Comparison of ENCODE assay signal across 24 mouse cellular contexts in the genomic region with DNA sequence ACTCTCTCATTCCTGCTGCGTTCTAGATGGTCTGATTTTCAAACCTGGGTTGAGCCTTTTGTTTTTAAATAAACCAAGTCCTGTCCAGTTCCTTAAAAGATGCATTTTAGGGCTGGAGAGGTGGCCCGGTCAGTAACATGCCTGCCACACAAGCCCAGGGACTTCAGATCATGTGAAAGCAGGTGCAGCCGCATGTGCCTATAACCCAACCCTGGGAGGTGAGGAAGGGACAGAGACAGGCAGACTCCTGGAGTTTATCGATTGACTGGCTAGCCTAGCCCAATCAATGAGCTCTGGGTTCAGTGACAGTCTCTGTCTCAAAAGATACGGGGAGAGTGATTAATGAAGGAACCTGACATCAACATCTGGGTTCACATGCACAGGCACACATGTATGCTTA. TPM values are rescaled to one million over a fixed set of nuclear protein-coding genes. Genes with fewer than 3 reads are reported as not detected.
DNase-seq lines count a peak whose midpoint lies in the region; ATAC-seq and TF ChIP-seq lines count a peak whose summit lies in the region.
"Had no signal": no experiment of that assay in that cellular context is flagged by ENCODE, and none has a peak within 500 bp of the region (broad histone marks: within the 10 kb centered on the region; RNA-seq: fewer than 3 reads in every experiment).

No protein-coding gene starts in this region.

- H3K27ac ChIP-seq in gastrocnemius, adult 2 months = no peak overlapping the region
- H3K27ac ChIP-seq in hindbrain, embryonic 11.5 days (ENCODE audit: low read depth, low read length) = peak overlapping the region; percentile 19; the same call in 1 of the 2 replicates
- no peak overlapping the region for H3K27ac ChIP-seq in hindbrain, embryonic 16.5 days (ENCODE audit: low read depth, low read length)
- H3K27ac ChIP-seq in midbrain, embryonic 12.5 days (replicated peaks) = 0 out of 2 replicates have a peak overlapping the region, but pooled peaks have one; percentile 4
- no peak overlapping the region; the same call in 1 of the 2 replicates for H3K27ac ChIP-seq in midbrain, embryonic 13.5 days
- H3K27ac ChIP-seq: layer of hippocampus, adult 2 months; limb, embryonic 10.5 days had no signal

- no peaks in the 10 kb centered on the region for H3K9me3 ChIP-seq in hindbrain, embryonic 11.5 days (ENCODE audit: control insufficient read depth, low read length)
- no peaks in the 10 kb centered on the region for H3K9me3 ChIP-seq in hindbrain, embryonic 16.5 days (ENCODE audit: control insufficient read depth, low read length)
- H3K9me3 ChIP-seq in midbrain, embryonic 12.5 days = no peaks in the 10 kb centered on the region
- H3K9me3 ChIP-seq in midbrain, embryonic 13.5 days = no peaks in the 10 kb centered on the region
- H3K9me3 ChIP-seq: G1E; limb, embryonic 10.5 days had no signal

- H3K4me2 ChIP-seq in hindbrain, embryonic 11.5 days (replicated peaks; ENCODE audit: low read depth, low read length) = no peak overlapping the region
- no peak overlapping the region for H3K4me2 ChIP-seq in hindbrain, embryonic 16.5 days (ENCODE audit: low read length)
- H3K4me2 ChIP-seq in midbrain, embryonic 12.5 days (replicated peaks) = no peak overlapping the region
- no peak overlapping the region for H3K4me2 ChIP-seq in midbrain, embryonic 13.5 days (replicated peaks)
- H3K4me2 ChIP-seq: liver, embryonic 11.5 days had no signal

- H3K9ac ChIP-seq in hindbrain, embryonic 11.5 days (ENCODE audit: low read depth, low read length) = no peak overlapping the region
- no peak overlapping the region for H3K9ac ChIP-seq in hindbrain, embryonic 16.5 days (ENCODE audit: low read depth, low read length)
- no peak overlapping the region for H3K9ac ChIP-seq in midbrain, embryonic 12.5 days (replicated peaks)
- no peak overlapping the region for H3K9ac ChIP-seq in midbrain, embryonic 13.5 days (replicated peaks)
- H3K9ac ChIP-seq: liver, postnatal 0 days had no signal

- 78% methylated on average over 5 of the region's 5 CpGs for WGBS in hindbrain, embryonic 11.5 days
- 78% methylated on average over 5 of the region's 5 CpGs for WGBS in hindbrain, embryonic 16.5 days
- WGBS in midbrain, embryonic 12.5 days = 80% methylated on average over 5 of the region's 5 CpGs
- 77% methylated on average over 5 of the region's 5 CpGs for WGBS in midbrain, embryonic 13.5 days

- H3K27me3 ChIP-seq in hindbrain, embryonic 11.5 days (ENCODE audit: control insufficient read depth, insufficient read depth, low read length) = no peaks in the 10 kb centered on the region
- H3K27me3 ChIP-seq in hindbrain, embryonic 16.5 days (replicated peaks; ENCODE audit: control insufficient read depth, insufficient read depth, low read length) = no peaks in the 10 kb centered on the region
- no peaks in the 10 kb centered on the region for H3K27me3 ChIP-seq in midbrain, embryonic 12.5 days
- no peaks in the 10 kb centered on the region for H3K27me3 ChIP-seq in midbrain, embryonic 13.5 days

- peak overlapping the region; percentile 21; the same call in 1 of the 2 replicates for H3K4me3 ChIP-seq in gastrocnemius, adult 2 months
- no peak overlapping the region for H3K4me3 ChIP-seq in hindbrain, embryonic 11.5 days (ENCODE audit: low read depth, low read length)
- no peak overlapping the region for H3K4me3 ChIP-seq in hindbrain, embryonic 16.5 days (ENCODE audit: low read length)
- H3K4me3 ChIP-seq in midbrain, embryonic 12.5 days = no peak overlapping the region
- no peak overlapping the region for H3K4me3 ChIP-seq in midbrain, embryonic 13.5 days (replicated peaks)
- H3K4me3 ChIP-seq: layer of hippocampus, adult 2 months; limb, embryonic 10.5 days had no signal

- DNase-seq in gastrocnemius, adult 2 months = no peak
- DNase-seq in gastrocnemius, postnatal 4 days (ENCODE audit: low spot score in 2 of 2) = no peak
- DNase-seq in hindbrain, embryonic 11.5 days (ENCODE audit: low spot score) = no peak
- no peak for DNase-seq in thymus, postnatal 36 days
- DNase-seq: adrenal gland, adult 2 months; B cell, adult 2 months; cerebellum, adult 11 months; cerebellum, adult 9-11 months; gastrocnemius, postnatal 36 days; kidney, postnatal 25 days; liver, postnatal 0 days; lung, postnatal 14 days; thymus, postnatal 25 days had no signal

- intact Hi-C loops in gastrocnemius, adult 2 months (cut with DNase I) = no loop called here

- no peak for TF ChIP-seq CTCF in gastrocnemius, adult 2 months (IDR thresholded peaks at IDR 0.05)

- no peaks in the 10 kb centered on the region for H3K36me3 ChIP-seq in hindbrain, embryonic 11.5 days (ENCODE audit: control insufficient read depth, insufficient read depth, low read length)
- no peaks in the 10 kb centered on the region for H3K36me3 ChIP-seq in hindbrain, embryonic 16.5 days (ENCODE audit: control insufficient read depth, insufficient read depth, low read length)
- no peaks in the 10 kb centered on the region for H3K36me3 ChIP-seq in midbrain, embryonic 12.5 days
- H3K36me3 ChIP-seq in midbrain, embryonic 13.5 days = no peaks in the 10 kb centered on the region
- H3K36me3 ChIP-seq: G1E; limb, embryonic 10.5 days had no signal

- ATAC-seq in hindbrain, embryonic 11.5 days (ENCODE audit: low FRiP score) = no peak
- no peak for ATAC-seq in hindbrain, embryonic 16.5 days
- no peak for ATAC-seq in midbrain, embryonic 12.5 days (ENCODE audit: low FRiP score, low read depth)
- no peak for ATAC-seq in midbrain, embryonic 13.5 days
- ATAC-seq: intestine, postnatal 0 days; liver, postnatal 0 days; Patski had no signal

- H3K4me1 ChIP-seq in hindbrain, embryonic 11.5 days (replicated peaks; ENCODE audit: control insufficient read depth, insufficient read depth, low read length) = no peaks in the 10 kb centered on the region
- H3K4me1 ChIP-seq in hindbrain, embryonic 16.5 days (ENCODE audit: control insufficient read depth, insufficient read depth, low read depth, low read length) = no peaks in the 10 kb centered on the region
- H3K4me1 ChIP-seq in midbrain, embryonic 12.5 days = 0 out of 2 replicates have a peak, but pooled peaks cover 4% of the 10 kb centered on the region
- peaks cover 9% of the 10 kb centered on the region for H3K4me1 ChIP-seq in midbrain, embryonic 13.5 days (replicated peaks)

RNA-seq across cellular contexts. Expression of gene Fsd2, which starts 5.5 kb away (rescaled TPM):
- 100 to 1,000 TPM; 311 to 349 TPM for total RNA-seq in gastrocnemius, adult 2 months (2021)
- 100 to 1,000 TPM; 152 to 158 TPM for total RNA-seq in gastrocnemius, postnatal 4 days (2021)
- polyA plus RNA-seq in hindbrain, embryonic 11.5 days (2014; fragmentation: Nextera tagmentation; extraction: Ambion mirVana) = 0.29 and 0.52 TPM in 2 replicates
- 0.15 and 0.57 TPM in 2 replicates for polyA plus RNA-seq in hindbrain, embryonic 16.5 days (2015; fragmentation: Nextera tagmentation; extraction: Ambion mirVana)
- 0.09 and 0.29 TPM in 2 replicates for polyA plus RNA-seq in midbrain, embryonic 12.5 days (2016; fragmentation: Nextera tagmentation; extraction: Ambion mirVana)
- 0.20 and 0.34 TPM in 2 replicates for polyA plus RNA-seq in midbrain, embryonic 13.5 days (2015; fragmentation: Nextera tagmentation; extraction: Ambion mirVana)
- total RNA-seq: common myeloid progenitor, adult 5-6 weeks had no signal
- polyA plus RNA-seq: G1E; kidney, embryonic 14.5 days; Patski had no signal

RNA-seq across cellular contexts. Expression of gene Whamm, which starts 9.9 kb away (rescaled TPM):
- 10 to 100 TPM in 1 of 2 experiments, 1 to 10 TPM in 1; 6.9 to 11.2 TPM for total RNA-seq in gastrocnemius, adult 2 months (2021)
- total RNA-seq in gastrocnemius, postnatal 4 days (2021) = 1 to 10 TPM; 7.5 to 9.0 TPM
- polyA plus RNA-seq in hindbrain, embryonic 11.5 days (2014; fragmentation: Nextera tagmentation; extraction: Ambion mirVana) = 7.5 and 9.0 TPM in 2 replicates
- 2.0 and 6.0 TPM in 2 replicates for polyA plus RNA-seq in hindbrain, embryonic 16.5 days (2015; fragmentation: Nextera tagmentation; extraction: Ambion mirVana)
- 5.5 and 7.6 TPM in 2 replicates for polyA plus RNA-seq in midbrain, embryonic 12.5 days (2016; fragmentation: Nextera tagmentation; extraction: Ambion mirVana)
- polyA plus RNA-seq in midbrain, embryonic 13.5 days (2015; fragmentation: Nextera tagmentation; extraction: Ambion mirVana) = 4.3 and 5.5 TPM in 2 replicates

Comparison
In these comparisons a context has a peak if more than half of its experiments do, and no peak if none do; other contexts are left out.
1. H3K27ac ChIP-seq: peak in hindbrain, embryonic 11.5 days (single experiment) and midbrain, embryonic 12.5 days (single experiment); none in gastrocnemius, adult 2 months (single experiment), hindbrain, embryonic 16.5 days (single experiment) and midbrain, embryonic 13.5 days (single experiment).